Mouse (Mus musculus) megakaryocyte, embryonic 14.5 days (primary cell): Measurements from ENCODE around the gene Adprhl2.

ENCODE experiments used
- FLI1 ChIP-seq: IDR thresholded peaks from 2 replicates; pipeline ENCODE4 v1.6.1; 2012; ENCODE audit warnings: low read length, inconsistent platforms, mixed read lengths
- GATA1 ChIP-seq: IDR thresholded peaks from 3 replicates; pipeline ENCODE4 v1.6.1; 2012; ENCODE audit warnings: mixed read lengths, low read length, inconsistent platforms, borderline replicate concordance

DNA sequence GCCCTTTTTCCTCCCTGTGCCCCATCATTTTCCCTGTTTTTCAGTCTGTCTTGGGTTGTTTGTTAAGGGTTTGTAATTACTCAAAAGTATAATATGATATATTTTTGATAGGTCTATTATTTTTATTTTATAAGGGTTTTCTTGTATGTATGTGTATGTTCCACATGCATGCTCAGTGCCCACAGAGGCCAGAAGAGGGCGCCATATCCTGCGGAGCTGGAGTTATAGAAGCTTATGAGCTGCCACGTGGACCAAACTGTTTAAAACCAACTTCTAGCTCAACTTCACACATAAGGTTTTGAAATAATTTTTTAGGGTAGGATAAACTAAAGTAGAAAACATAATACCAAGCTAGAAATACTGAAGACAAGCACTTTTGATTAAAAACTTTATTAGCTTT is 10.9 kb upstream of the Adprhl2 start:
- TF ChIP-seq GATA1 (no peak), FLI1 (no peak)
